Mouse (Mus musculus): ENCODE measurements around the gene Wdr89.

DNA sequence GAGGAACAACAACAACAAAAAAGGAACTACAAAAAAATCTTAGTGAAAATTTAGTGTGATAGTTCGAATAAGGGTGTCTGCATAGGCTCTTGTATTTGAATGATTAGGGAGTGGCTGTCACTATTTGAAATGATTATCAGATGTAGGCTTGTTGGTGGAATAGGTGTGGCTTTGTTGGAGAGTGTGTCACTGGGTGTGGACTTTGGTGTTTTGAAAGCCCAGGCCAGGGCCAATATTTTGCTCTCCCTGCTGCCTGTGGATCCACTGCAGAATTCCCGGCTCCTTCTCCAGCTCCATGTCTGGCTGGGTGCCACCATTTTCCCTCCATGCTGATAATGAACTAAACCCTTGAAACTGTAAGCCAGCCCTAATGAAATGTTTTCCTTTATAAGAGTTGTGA lies 40.2 kb upstream of the Wdr89 start:
- no peak for TF ChIP-seq ETS1 (conservative IDR thresholded peaks at IDR 0.05; ENCODE audit: low read depth, low read length)
- TF ChIP-seq EP300 (IDR thresholded peaks at IDR 0.05; ENCODE audit: low read length): no peak
- no peak for TF ChIP-seq ZNF384 (IDR thresholded peaks at IDR 0.05; ENCODE audit: low read depth, low read length)
- TF ChIP-seq POLR2A (IDR thresholded peaks at IDR 0.05; ENCODE audit: low read depth, low read length): no peak
- TF ChIP-seq SMC3 (IDR thresholded peaks at IDR 0.05; ENCODE audit: low read depth, low read length): no peak
- TF ChIP-seq RCOR1 (conservative IDR thresholded peaks at IDR 0.05; ENCODE audit: low read depth, low read length): no peak
- no peak for TF ChIP-seq RAD21 (IDR thresholded peaks at IDR 0.05; ENCODE audit: low read depth, low read length)
- TF ChIP-seq ELF1 (IDR thresholded peaks at IDR 0.05; ENCODE audit: low read depth, low read length): no peak
- TF ChIP-seq CTCF (conservative IDR thresholded peaks at IDR 0.05 in 1 of 2, IDR thresholded peaks at IDR 0.05 in 1 of 2; ENCODE audit: low read depth in 2 of 2, low read length in 2 of 2): no peak
- TF ChIP-seq E2F4 (IDR thresholded peaks at IDR 0.05; ENCODE audit: insufficient replicate concordance, low read depth, low read length): no peak
- TF ChIP-seq KAT2A (IDR thresholded peaks at IDR 0.05; ENCODE audit: insufficient replicate concordance, low read length): no peak

All from CH12.LX (cell line).